Mouse (Mus musculus) midbrain, embryonic 14.5 days (tissue): ENCODE data around the gene Kiss1r. TPM values are rescaled to one million over a fixed set of nuclear protein-coding genes. Genes with fewer than 3 reads are reported as not detected.

ENCODE experiments used
- ATAC-seq: fragments of 200-750 bp; cut with Nextera tagmentation; 2 replicates; pipeline ENCODE4 v1.8.0; 2017; ENCODE audit warnings: moderate number of reproducible peaks, moderate library complexity; ENCODE audit not compliant: low FRiP score, low TSS enrichment
- DNase-seq: peaks from one replicate; pipeline ENCODE4 v3.0.0-alpha.2; 2015
- H3K27ac ChIP-seq: fragments of 300-500 bp; sonication (generic); replicated peaks from 2 replicates; pipeline ENCODE4 v1.5.1; 2014; ENCODE audit warnings: mild to moderate bottlenecking, low read depth, low read length, moderate library complexity
- H3K27me3 ChIP-seq: fragments of 300-500 bp; sonication (generic); 2 replicates; pipeline ENCODE4 v1.6.1; 2014; ENCODE audit warnings: low read length, control low read depth, mixed read lengths; ENCODE audit not compliant: control insufficient read depth, insufficient read depth
- H3K36me3 ChIP-seq: fragments of 300-500 bp; sonication (generic); 2 replicates; pipeline ENCODE4 v1.6.1; 2014; ENCODE audit warnings: low read length, control low read depth; ENCODE audit not compliant: control insufficient read depth, insufficient read depth
- H3K4me1 ChIP-seq: fragments of 300-500 bp; sonication (generic); 2 replicates; pipeline ENCODE4 v1.6.1; 2014; ENCODE audit warnings: mild to moderate bottlenecking, antibody characterized with exemption, low read length, control low read depth; ENCODE audit not compliant: control insufficient read depth, insufficient read depth
- H3K4me2 ChIP-seq: fragments of 300-500 bp; sonication (generic); 2 replicates; pipeline ENCODE4 v1.6.1; 2014; ENCODE audit warnings: mild to moderate bottlenecking, low read length, moderate library complexity
- H3K4me3 ChIP-seq: fragments of 300-500 bp; sonication (generic); replicated peaks from 2 replicates; pipeline ENCODE4 v1.5.1; 2014; ENCODE audit warnings: low read depth, low read length
- H3K9ac ChIP-seq: fragments of 300-500 bp; sonication (generic); replicated peaks from 2 replicates; pipeline ENCODE4 v1.6.1; 2014; ENCODE audit warnings: mild to moderate bottlenecking, low read length, moderate library complexity
- H3K9me3 ChIP-seq: fragments of 300-500 bp; sonication (generic); 2 replicates; pipeline ENCODE4 v1.6.1; 2016; ENCODE audit warnings: low read length, control low read depth, mixed read lengths; ENCODE audit not compliant: control insufficient read depth
- WGBS: fragments of 180-500 bp; shearing (Covaris S2); extraction: QIAGEN DNeasy Blood & Tissue Kit; methylation state at CpG from one replicate; pipeline ENCODE4 v1.1.7; 2014; 5-methylcytosine and 5-hydroxymethylcytosine counted together
- polyA plus RNA-seq: library from polyadenylated mRNA; unstranded; fragments of >200 nt; fragmentation: Nextera tagmentation; extraction: Ambion mirVana; gene quantifications from 2 replicates; pipeline ENCODE4 v1.2.1, GENCODE M21; 2014

Gene Kiss1r
- polyA plus RNA-seq, 1 experiment from 2014 or later, result 2.4 TPM

DNA sequence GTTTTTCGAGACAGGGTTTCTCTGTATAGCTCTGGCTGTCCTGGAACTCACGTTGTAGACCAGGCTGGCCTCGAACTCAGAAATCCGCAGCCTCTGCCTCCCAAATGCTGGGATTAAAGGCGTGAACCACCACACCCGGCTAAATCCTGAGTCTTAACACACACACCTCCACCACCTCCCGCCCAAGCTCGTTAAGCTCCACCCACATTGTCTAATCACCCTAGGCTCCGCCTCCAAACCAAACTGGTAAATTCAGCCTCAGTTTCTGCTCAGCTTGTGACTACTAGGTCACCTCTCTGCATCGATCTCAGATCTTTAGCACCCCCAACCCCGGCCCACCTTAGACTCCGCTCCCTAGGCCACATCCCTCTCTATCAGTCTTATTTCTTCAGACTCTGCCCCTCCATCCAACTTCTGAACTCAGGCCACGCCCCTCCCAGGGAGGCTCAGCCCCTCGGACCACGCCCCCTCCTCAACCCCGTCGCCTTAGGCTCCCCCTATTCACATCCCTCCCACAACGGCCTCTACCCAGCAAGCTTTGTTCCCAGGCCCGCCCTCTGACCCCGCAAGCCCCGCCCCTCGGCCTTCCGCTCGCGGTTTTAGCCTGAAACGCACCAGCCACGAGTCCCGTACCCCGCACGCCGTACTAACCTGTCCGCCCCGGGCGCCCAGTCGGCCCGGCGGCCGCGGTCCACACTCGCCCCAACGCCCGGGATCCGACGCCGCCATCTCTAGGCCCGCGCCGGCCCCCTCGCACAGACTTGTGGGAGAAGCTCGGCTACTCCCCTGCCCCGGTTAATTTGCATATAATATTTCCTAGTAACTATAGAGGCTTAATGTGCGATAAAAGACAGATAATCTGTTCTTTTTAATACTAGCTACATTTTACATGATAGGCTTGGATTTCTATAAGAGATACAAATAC lies 8.3 kb upstream of the Kiss1r start, which contains the start of gene Med16:
TSS of gene Med16 (minus strand) at position 757 of the 925 bp plus-strand sequence.
- ATAC-seq, result peak; percentile 93

DNA sequence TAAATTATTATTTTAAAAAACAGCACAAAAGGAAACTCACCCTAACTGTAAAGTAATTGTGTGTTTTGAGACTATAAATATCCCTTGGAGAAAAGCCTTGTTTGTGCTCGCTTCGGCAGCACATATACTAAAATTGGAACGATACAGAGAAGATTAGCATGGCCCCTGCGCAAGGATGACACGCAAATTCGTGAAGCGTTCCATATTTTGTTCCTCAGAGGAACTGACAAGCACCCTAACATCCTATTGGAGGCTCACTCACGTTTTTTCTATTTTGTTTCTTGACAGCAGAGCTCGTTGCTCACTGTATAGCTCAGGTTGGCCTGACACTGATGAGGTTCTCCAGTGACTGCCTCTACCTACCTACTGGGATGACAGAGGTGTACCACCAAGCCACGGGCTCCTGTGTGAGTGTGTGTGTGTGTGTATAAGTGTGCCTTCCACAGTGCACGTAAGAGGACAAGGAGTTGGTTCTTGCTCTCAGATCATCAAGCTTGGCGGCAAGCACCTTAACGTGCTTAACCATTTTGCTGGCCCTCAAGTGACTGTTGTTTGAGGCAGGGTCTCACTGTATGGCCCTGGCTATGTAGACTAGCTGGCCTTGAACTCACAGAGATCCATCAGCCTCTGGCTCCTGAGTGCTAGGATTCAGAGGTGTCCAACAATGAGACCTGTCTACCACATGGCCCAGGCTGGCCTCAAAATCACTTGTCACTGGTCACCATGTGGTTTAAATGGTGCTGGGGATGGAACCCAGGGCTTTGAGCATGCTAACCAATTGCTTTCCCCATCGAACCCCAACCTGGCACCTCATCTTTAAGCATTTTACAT lies 7.5 kb upstream of the Kiss1r start:
- WGBS, result 23% methylated on average over 14 of the region's 14 CpGs
- DNase-seq (no peak), ATAC-seq (peak; percentile 66)
- peaks cover 9% of the 10 kb centered on the region for H3K4me1 ChIP-seq
- H3K9ac ChIP-seq, result peak overlapping the region; percentile 82
- no peaks in the 10 kb centered on the region for H3K27me3 ChIP-seq
- H3K4me3 ChIP-seq, result peak overlapping the region; percentile 58
- H3K4me2 ChIP-seq, result peak overlapping the region; percentile 53
- no peaks in the 10 kb centered on the region for H3K9me3 ChIP-seq
- H3K36me3 ChIP-seq, result peaks cover 45% of the 10 kb centered on the region
- H3K27ac ChIP-seq, result peak overlapping the region; percentile 97

More for the DNA sequence above, 8.3 kb upstream of the Kiss1r start, which contains the start of gene Med16:
- H3K9me3 ChIP-seq, result no peaks in the 10 kb centered on the region
- H3K36me3 ChIP-seq, result peaks cover 50% of the 10 kb centered on the region
- H3K4me3 ChIP-seq, result peak within 1 kb of the TSS; percentile 58
- peak within 1 kb of the TSS; percentile 82 for H3K9ac ChIP-seq
- H3K4me1 ChIP-seq, result peaks cover 3% of the 10 kb centered on the region; the same call in 1 of the 2 replicates
- peak; percentile 95 for DNase-seq
- H3K27me3 ChIP-seq, result no peaks in the 10 kb centered on the region
- WGBS, result 2% methylated on average over 52 of the region's 52 CpGs
- H3K4me2 ChIP-seq, result peak within 1 kb of the TSS; percentile 53
- H3K27ac ChIP-seq, result peak within 1 kb of the TSS; percentile 97

- Histone ChIP-seq H3K36me3 (peaks cover 35% of the 10 kb centered on the region), H3K4me2 (no peak within 1 kb of the TSS; the same call in 1 of the 2 replicates), H3K9me3 (no peaks in the 10 kb centered on the region), H3K27me3 (no peaks in the 10 kb centered on the region), H3K4me3 (0 out of 2 replicates have a peak within 1 kb of the TSS, but pooled peaks have one; percentile 58), H3K27ac (peak within 1 kb of the TSS; percentile 97), H3K4me1 (peaks cover 19% of the 10 kb centered on the region), H3K9ac (peak within 1 kb of the TSS; percentile 82; the same call in 1 of the 2 replicates)
- ATAC-seq, result no peak
- WGBS, result 96% methylated on average over 4 of the region's 4 CpGs
- DNase-seq, result no peak
Observed at GRCm38 (mm10) chr10:79910556-79910955, 6.2 kb upstream of the Kiss1r start, which contains the start of gene Gm26602. TSS of gene Gm26602 (plus strand) at chr10:79910856.

- Histone ChIP-seq H3K4me2 (no peak overlapping the region), H3K9me3 (no peaks in the 10 kb centered on the region), H3K4me3 (no peak overlapping the region), H3K9ac (no peak overlapping the region), H3K36me3 (peaks cover 21% of the 10 kb centered on the region), H3K27me3 (no peaks in the 10 kb centered on the region), H3K4me1 (peaks cover 25% of the 10 kb centered on the region), H3K27ac (no peak overlapping the region)
- WGBS, result 65% methylated on average over 20 of the region's 20 CpGs
- no peak for ATAC-seq
- DNase-seq, result no peak
Observed at GRCm38 (mm10) chr10:79912412-79912811, 4.4 kb upstream of the Kiss1r start.

GRCm38 (mm10) chr10:79914131-79914947 lies 2.4 kb upstream of the Kiss1r start:
- Histone ChIP-seq H3K4me2 (peak overlapping the region; percentile 6), H3K27ac (peak overlapping the region; percentile 1; the same call in 1 of the 2 replicates), H3K9ac (peak overlapping the region; percentile 16; the same call in 1 of the 2 replicates), H3K9me3 (no peaks in the 10 kb centered on the region), H3K4me3 (no peak overlapping the region), H3K4me1 (peaks cover 25% of the 10 kb centered on the region), H3K27me3 (peaks cover 19% of the 10 kb centered on the region), H3K36me3 (peaks cover 21% of the 10 kb centered on the region)
- ATAC-seq (no peak), DNase-seq (peak; percentile 47)
- WGBS, result 67% methylated on average over 10 of the region's 11 CpGs

GRCm38 (mm10) chr10:79914948-79915596 lies 1.7 kb upstream of the Kiss1r start:
- H3K9me3 ChIP-seq, result no peaks in the 10 kb centered on the region
- peaks cover 22% of the 10 kb centered on the region for H3K4me1 ChIP-seq
- H3K27me3 ChIP-seq, result peaks cover 26% of the 10 kb centered on the region
- H3K36me3 ChIP-seq, result peaks cover 21% of the 10 kb centered on the region
- no peak for ATAC-seq
- H3K4me3 ChIP-seq, result no peak overlapping the region
- no peak overlapping the region for H3K27ac ChIP-seq
- H3K4me2 ChIP-seq, result peak overlapping the region; percentile 93
- H3K9ac ChIP-seq, result peak overlapping the region; percentile 16; the same call in 1 of the 2 replicates
- no peak for DNase-seq
- WGBS, result 76% methylated on average over 7 of the region's 7 CpGs

DNA sequence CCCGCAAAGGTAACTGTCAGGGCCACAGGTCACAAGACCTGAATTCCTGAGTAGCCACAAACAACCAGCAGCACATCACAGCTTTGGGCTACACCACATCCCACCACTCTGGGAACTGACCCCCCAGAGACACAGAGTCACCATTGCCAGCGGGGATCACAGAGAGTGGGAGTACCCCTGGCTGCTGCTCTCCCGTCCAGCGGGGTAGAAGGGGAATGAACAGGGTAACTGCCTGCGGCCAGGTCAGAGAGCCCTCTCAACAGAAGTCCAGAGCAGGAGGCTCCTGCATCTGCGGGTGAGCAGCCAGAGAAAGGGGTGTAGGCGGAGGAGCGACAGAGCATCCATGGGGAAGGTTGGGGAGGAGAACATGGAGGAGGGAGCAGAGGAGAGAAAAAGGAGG lies 690 bp upstream of the Kiss1r start:
- Histone ChIP-seq H3K4me3 (peak overlapping the region; percentile 69), H3K27me3 (peaks cover 36% of the 10 kb centered on the region), H3K4me1 (peaks cover 22% of the 10 kb centered on the region), H3K9me3 (no peaks in the 10 kb centered on the region), H3K4me2 (peak overlapping the region; percentile 93), H3K9ac (peak overlapping the region; percentile 96), H3K27ac (peak overlapping the region; percentile 73; the same call in 1 of the 2 replicates), H3K36me3 (peaks cover 13% of the 10 kb centered on the region)
- ATAC-seq (no peak), DNase-seq (no peak)
- WGBS, result 8% methylated on average over 8 of the region's 8 CpGs
